Mouse (Mus musculus): ENCODE measurements at regions not wholly inside any gene's neighbourhood (a gene's known extent, or its start where the extent isn't known, plus 50 kb on each side); places are given as distances from the start of the nearest gene placed in this dataset.

- no peak for DNase-seq (ENCODE audit: low spot score in 2 of 2)
Observed at GRCm38 (mm10) chr2:114993419-114993818, 338.7 kb upstream of the Dph6 start.

GRCm38 (mm10) chr2:114993882-114994281 is 339.1 kb upstream of the Dph6 start:
- DNase-seq (ENCODE audit: low spot score in 2 of 2), result no peak

GRCm38 (mm10) chr2:114994691-114995347 is 340.1 kb upstream of the Dph6 start:
- no peak for DNase-seq (ENCODE audit: low spot score in 2 of 2)

GRCm38 (mm10) chr2:115013916-115014315 is 359.2 kb upstream of the Dph6 start:
- DNase-seq (ENCODE audit: low spot score in 2 of 2), result no peak

GRCm38 (mm10) chr2:115026777-115027176 is 372.0 kb upstream of the Dph6 start:
- no peak for DNase-seq (ENCODE audit: low spot score in 2 of 2)

- no peak for DNase-seq (ENCODE audit: low spot score in 2 of 2)
Observed at GRCm38 (mm10) chr2:115031134-115031533, 376.4 kb upstream of the Dph6 start.

- DNase-seq (ENCODE audit: low spot score in 2 of 2), result no peak
Observed at GRCm38 (mm10) chr2:115036205-115036604, 381.4 kb upstream of the Dph6 start.

GRCm38 (mm10) chr2:115042299-115042785 is 387.6 kb upstream of the Dph6 start:
- DNase-seq (ENCODE audit: low spot score in 2 of 2), result no peak

- DNase-seq (ENCODE audit: low spot score in 2 of 2), result no peak
Observed at GRCm38 (mm10) chr2:115056327-115057070, 401.7 kb upstream of the Dph6 start.

GRCm38 (mm10) chr2:115057200-115057599 is 402.4 kb upstream of the Dph6 start:
- no peak for DNase-seq (ENCODE audit: low spot score in 2 of 2)

- DNase-seq (ENCODE audit: low spot score in 2 of 2), result no peak
Observed at GRCm38 (mm10) chr2:115067489-115068163, 412.9 kb upstream of the Dph6 start.

GRCm38 (mm10) chr2:115069704-115070103 is 414.9 kb upstream of the Dph6 start:
- DNase-seq (ENCODE audit: low spot score in 2 of 2), result no peak

- no peak for DNase-seq (ENCODE audit: low spot score in 2 of 2)
Observed at GRCm38 (mm10) chr2:115070123-115070522, 415.4 kb upstream of the Dph6 start.

GRCm38 (mm10) chr2:115070666-115071065 is 415.9 kb upstream of the Dph6 start:
- no peak for DNase-seq (ENCODE audit: low spot score in 2 of 2)

- no peak for DNase-seq (ENCODE audit: low spot score in 2 of 2)
Observed at GRCm38 (mm10) chr2:115081563-115082291, 427.0 kb upstream of the Dph6 start.

- no peak for DNase-seq (ENCODE audit: low spot score in 2 of 2)
Observed at GRCm38 (mm10) chr2:115082292-115082809, 427.6 kb upstream of the Dph6 start.

GRCm38 (mm10) chr2:115088421-115089120 is 433.8 kb upstream of the Dph6 start:
- DNase-seq (ENCODE audit: low spot score in 2 of 2), result no peak

- DNase-seq (ENCODE audit: low spot score in 2 of 2), result no peak
Observed at GRCm38 (mm10) chr2:115090430-115091175, 435.8 kb upstream of the Dph6 start.

GRCm38 (mm10) chr2:115095351-115095750 is 440.6 kb upstream of the Dph6 start:
- DNase-seq (ENCODE audit: low spot score in 2 of 2), result no peak

- DNase-seq (ENCODE audit: low spot score in 2 of 2), result no peak
Observed at GRCm38 (mm10) chr2:115101501-115101900, 446.7 kb upstream of the Dph6 start.

Data from urinary bladder, postnatal 4 days (tissue).